Mouse (Mus musculus): ENCODE data around the gene Tpbg. TPM values are rescaled to one million over a fixed set of nuclear protein-coding genes. Genes with fewer than 3 reads are reported as not detected.

Gene Tpbg
- polyA plus RNA-seq, 1 experiment from 2014 or later: 1.5 TPM

GRCm38 (mm10) chr9:85844647-85844983, 2.4 kb downstream of the Tpbg start:
- no peaks in the 10 kb centered on the region for H3K36me3 ChIP-seq
- no peak overlapping the region for H3K27ac ChIP-seq
- no peaks in the 10 kb centered on the region for H3K9me3 ChIP-seq (replicated peaks)
- H3K4me3 ChIP-seq: peak overlapping the region; percentile 55; the same call in 1 of the 2 replicates
- peak overlapping the region; percentile 74; the same call in 1 of the 2 replicates for H3K4me2 ChIP-seq
- H3K27me3 ChIP-seq (replicated peaks): peaks cover 66% of the 10 kb centered on the region
- 66% methylated on average over 9 of the region's 9 CpGs for WGBS (ENCODE audit: insufficient replicate concordance)
- H3K9ac ChIP-seq: no peak overlapping the region
- no peak for ATAC-seq
- peaks cover 9% of the 10 kb centered on the region for H3K4me1 ChIP-seq

- Histone ChIP-seq H3K9me3 (replicated peaks) (no peaks in the 10 kb centered on the region), H3K9ac (no peak overlapping the region), H3K27me3 (replicated peaks) (peaks cover 51% of the 10 kb centered on the region), H3K27ac (no peak overlapping the region), H3K4me2 (no peak overlapping the region), H3K36me3 (no peaks in the 10 kb centered on the region), H3K4me1 (peaks cover 9% of the 10 kb centered on the region), H3K4me3 (no peak overlapping the region)
- ATAC-seq: no peak
- 64% methylated on average over 2 of the region's 2 CpGs for WGBS (ENCODE audit: insufficient replicate concordance)
These were observed 4.0 kb downstream of the Tpbg start for GRCm38 (mm10) chr9:85846186-85846585.

DNA sequence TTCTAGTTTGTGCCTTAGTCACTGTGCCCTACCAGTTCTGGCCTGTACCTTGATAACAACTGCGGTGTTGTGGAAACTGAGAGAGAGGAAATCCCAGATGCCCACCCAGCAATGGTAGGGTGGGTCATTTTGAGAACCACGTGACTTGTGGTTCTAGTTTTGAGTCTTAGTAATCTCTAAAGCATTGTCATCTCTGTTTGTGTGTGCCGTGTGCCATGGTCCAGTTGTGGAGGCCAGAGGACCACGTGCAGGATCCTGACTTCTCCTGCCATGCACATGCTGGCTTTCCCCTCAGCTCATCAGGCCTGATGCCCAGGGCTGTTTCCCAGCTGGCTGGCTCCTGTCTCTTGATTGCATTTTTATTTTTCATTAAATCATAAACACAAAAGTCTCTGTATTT, 12.6 kb downstream of the Tpbg start:
- 46% methylated on average over 4 of the region's 4 CpGs for WGBS (ENCODE audit: insufficient replicate concordance)
- no peaks in the 10 kb centered on the region for H3K4me1 ChIP-seq
- H3K36me3 ChIP-seq: no peaks in the 10 kb centered on the region
- H3K4me2 ChIP-seq: no peak overlapping the region
- H3K9ac ChIP-seq: no peak overlapping the region
- ATAC-seq: no peak
- H3K4me3 ChIP-seq: no peak overlapping the region
- H3K9me3 ChIP-seq (replicated peaks): no peaks in the 10 kb centered on the region
- H3K27me3 ChIP-seq (replicated peaks): no peaks in the 10 kb centered on the region
- H3K27ac ChIP-seq: no peak overlapping the region

DNA sequence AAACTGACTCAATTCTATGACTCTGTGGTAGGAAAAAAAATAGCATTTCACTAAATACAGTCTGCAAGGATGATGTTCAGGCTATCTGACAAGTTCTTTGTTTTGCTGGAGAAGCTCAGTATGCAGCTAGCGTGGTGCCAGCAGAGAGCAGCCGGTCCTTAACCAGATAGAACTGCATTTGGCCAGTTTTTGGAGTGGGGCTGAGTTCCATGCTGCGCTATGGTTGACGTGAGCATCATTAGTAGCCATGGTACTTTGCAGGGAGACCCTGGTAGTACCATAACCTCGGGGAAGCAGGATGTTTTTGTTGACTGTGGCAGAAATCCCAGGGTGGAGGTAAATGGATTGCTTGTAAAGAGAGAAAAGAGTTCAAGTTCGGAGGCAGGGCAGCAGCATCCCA, 14.3 kb downstream of the Tpbg start:
- Histone ChIP-seq H3K4me2 (no peak overlapping the region), H3K27ac (no peak overlapping the region), H3K4me1 (no peaks in the 10 kb centered on the region), H3K9ac (no peak overlapping the region), H3K9me3 (replicated peaks) (no peaks in the 10 kb centered on the region), H3K36me3 (no peaks in the 10 kb centered on the region), H3K4me3 (no peak overlapping the region), H3K27me3 (replicated peaks) (no peaks in the 10 kb centered on the region)
- 46% methylated on average over 6 of the region's 6 CpGs for WGBS (ENCODE audit: insufficient replicate concordance)
- ATAC-seq: no peak

DNA sequence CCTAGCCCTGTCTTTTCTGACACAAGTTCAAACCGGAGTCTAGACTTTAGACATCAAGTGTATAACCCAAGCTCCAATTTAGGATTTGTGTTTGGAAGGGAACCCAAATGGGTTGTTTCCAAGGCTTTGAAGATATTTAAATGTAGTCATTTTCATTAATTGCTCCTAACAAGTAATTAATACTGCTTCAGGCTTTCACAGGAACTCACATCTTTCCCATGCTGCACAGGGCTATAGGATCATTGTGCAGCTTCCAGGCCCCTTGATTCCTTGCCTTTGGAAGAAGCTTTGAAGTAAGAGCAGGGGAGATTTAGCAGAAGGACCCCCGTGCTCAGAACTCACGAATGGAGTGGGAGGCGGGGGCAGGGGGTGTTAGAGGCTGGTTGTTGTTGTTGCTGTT, 18.9 kb downstream of the Tpbg start:
- Histone ChIP-seq H3K4me1 (no peaks in the 10 kb centered on the region), H3K27me3 (replicated peaks) (no peaks in the 10 kb centered on the region), H3K4me2 (no peak overlapping the region), H3K4me3 (no peak overlapping the region), H3K9me3 (replicated peaks) (no peaks in the 10 kb centered on the region), H3K36me3 (no peaks in the 10 kb centered on the region), H3K9ac (no peak overlapping the region), H3K27ac (no peak overlapping the region)
- no peak for ATAC-seq
- WGBS (ENCODE audit: insufficient replicate concordance): 47% methylated on average over 4 of the region's 4 CpGs

GRCm38 (mm10) chr9:85862562-85862961, 20.4 kb downstream of the Tpbg start:
- Histone ChIP-seq H3K27ac (no peak overlapping the region), H3K4me2 (no peak overlapping the region), H3K36me3 (no peaks in the 10 kb centered on the region), H3K4me3 (no peak overlapping the region), H3K9me3 (replicated peaks) (no peaks in the 10 kb centered on the region), H3K27me3 (replicated peaks) (no peaks in the 10 kb centered on the region), H3K4me1 (no peaks in the 10 kb centered on the region), H3K9ac (no peak overlapping the region)
- 77% methylated on average over 6 of the region's 6 CpGs for WGBS (ENCODE audit: insufficient replicate concordance)
- ATAC-seq: no peak

DNA sequence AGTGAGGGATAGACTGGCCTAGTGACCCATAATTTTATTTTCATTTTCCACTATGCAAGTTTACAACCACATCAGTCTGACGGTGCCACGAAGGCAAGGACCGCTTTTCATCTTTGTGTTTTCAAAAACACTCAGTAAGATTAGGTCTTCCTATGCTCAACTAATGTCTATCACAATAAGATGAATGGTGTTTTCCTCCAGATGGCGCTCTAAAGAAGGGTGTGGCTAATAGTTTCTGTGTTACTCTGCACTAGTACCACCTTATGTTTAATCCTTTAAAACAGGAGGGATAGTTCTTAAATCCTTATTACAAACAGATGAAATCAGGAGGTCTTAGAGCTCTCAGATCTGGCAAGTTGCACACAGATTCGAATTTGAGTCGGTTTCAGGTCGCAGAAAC, 30.7 kb downstream of the Tpbg start:
- Histone ChIP-seq H3K27me3 (replicated peaks) (no peaks in the 10 kb centered on the region), H3K27ac (no peak overlapping the region), H3K9me3 (replicated peaks) (no peaks in the 10 kb centered on the region), H3K4me3 (no peak overlapping the region), H3K36me3 (no peaks in the 10 kb centered on the region), H3K9ac (no peak overlapping the region), H3K4me1 (no peaks in the 10 kb centered on the region), H3K4me2 (no peak overlapping the region)
- no peak for ATAC-seq
- WGBS (ENCODE audit: insufficient replicate concordance): 66% methylated on average over 7 of the region's 7 CpGs

- Histone ChIP-seq H3K27ac (no peak overlapping the region), H3K4me1 (no peaks in the 10 kb centered on the region), H3K9me3 (replicated peaks) (no peaks in the 10 kb centered on the region), H3K36me3 (no peaks in the 10 kb centered on the region), H3K27me3 (replicated peaks) (no peaks in the 10 kb centered on the region), H3K4me3 (no peak overlapping the region), H3K4me2 (no peak overlapping the region), H3K9ac (no peak overlapping the region)
- no peak for ATAC-seq
- 63% methylated on average over 5 of the region's 5 CpGs for WGBS (ENCODE audit: insufficient replicate concordance)
These were observed 51.5 kb downstream of the Tpbg start for GRCm38 (mm10) chr9:85893681-85894080.

Other genes starting within 250 kb of the Tpbg start
- 27.3 and 28.8 TPM in 2 replicates for gene Ibtk, start 93.0 kb upstream of the Tpbg start, polyA plus RNA-seq (2016; fragmentation: Nextera tagmentation; extraction: Ambion mirVana)